Mouse (Mus musculus): Measurements from ENCODE around the gene Olfr1009. TPM values are rescaled to one million over a fixed set of nuclear protein-coding genes. Genes with fewer than 3 reads are reported as not detected.
"Not testable (repeated sequence)": the region's sequence is repeated elsewhere in the genome, so short reads cannot be mapped to it uniquely, and the experiment has no call there.

Gene Olfr1009
- polyA plus RNA-seq (2014; fragmentation: Nextera tagmentation; extraction: Ambion mirVana) = not detected in 2 replicates

- DNase-seq (ENCODE audit: low spot score) (no peak), ATAC-seq (no peak)
- Histone ChIP-seq H3K9me3 (replicated peaks; ENCODE audit: control insufficient read depth, low read length) (no peaks in the 10 kb centered on the region), H3K4me3 (ENCODE audit: low read depth, low read length) (no peak within 1 kb of the TSS), H3K9ac (ENCODE audit: low read length) (no peak within 1 kb of the TSS), H3K4me2 (ENCODE audit: low read length) (no peak within 1 kb of the TSS), H3K4me1 (ENCODE audit: control insufficient read depth, insufficient read depth, low read length) (no peaks in the 10 kb centered on the region), H3K27ac (ENCODE audit: low read depth, low read length) (no peak within 1 kb of the TSS), H3K36me3 (ENCODE audit: control insufficient read depth, insufficient read depth, low read length) (no peaks in the 10 kb centered on the region), H3K27me3 (replicated peaks; ENCODE audit: control insufficient read depth, insufficient read depth, low read length) (no peaks in the 10 kb centered on the region)
- 92% methylated on average over 1 of the region's 1 CpGs for WGBS
Measured at GRCm38 (mm10) chr2:85715119-85715518, at the start of gene Olfr1009. Gene Olfr1009, plus strand, starts transcription at chr2:85715419.

GRCm38 (mm10) chr2:85678667-85679066 is 36.6 kb upstream of the Olfr1009 start, which contains the start of gene Olfr1006:
Gene Olfr1006, minus strand, starts transcription at chr2:85678767.
- H3K4me3 ChIP-seq (ENCODE audit: low read depth, low read length) = no peak within 1 kb of the TSS
- no peak within 1 kb of the TSS for H3K27ac ChIP-seq (ENCODE audit: low read depth, low read length)

GRCm38 (mm10) chr2:85689131-85689530 is 26.1 kb upstream of the Olfr1009 start, which contains the start of gene Olfr1008:
Gene Olfr1008, plus strand, starts transcription at chr2:85689431.
- Histone ChIP-seq H3K36me3 (ENCODE audit: control insufficient read depth, insufficient read depth, low read length) (no peaks in the 10 kb centered on the region), H3K27ac (ENCODE audit: low read depth, low read length) (no peak within 1 kb of the TSS), H3K4me3 (ENCODE audit: low read depth, low read length) (no peak within 1 kb of the TSS), H3K9me3 (replicated peaks; ENCODE audit: control insufficient read depth, low read length) (no peaks in the 10 kb centered on the region), H3K9ac (ENCODE audit: low read length) (no peak within 1 kb of the TSS), H3K4me1 (ENCODE audit: control insufficient read depth, insufficient read depth, low read length) (no peaks in the 10 kb centered on the region), H3K27me3 (replicated peaks; ENCODE audit: control insufficient read depth, insufficient read depth, low read length) (no peaks in the 10 kb centered on the region), H3K4me2 (ENCODE audit: low read length) (no peak within 1 kb of the TSS)
- ATAC-seq (no peak), DNase-seq (ENCODE audit: low spot score) (no peak)

More at GRCm38 (mm10) chr2:85678667-85679066, 36.6 kb upstream of the Olfr1009 start, which contains the start of gene Olfr1006:
- Histone ChIP-seq H3K9me3 (replicated peaks; ENCODE audit: control insufficient read depth, low read length) (no peaks in the 10 kb centered on the region), H3K36me3 (ENCODE audit: control insufficient read depth, insufficient read depth, low read length) (no peaks in the 10 kb centered on the region), H3K9ac (ENCODE audit: low read length) (no peak within 1 kb of the TSS), H3K4me2 (ENCODE audit: low read length) (no peak within 1 kb of the TSS), H3K27me3 (replicated peaks; ENCODE audit: control insufficient read depth, insufficient read depth, low read length) (no peaks in the 10 kb centered on the region), H3K4me1 (ENCODE audit: control insufficient read depth, insufficient read depth, low read length) (no peaks in the 10 kb centered on the region)
- DNase-seq (ENCODE audit: low spot score) (no peak), ATAC-seq (no peak)

GRCm38 (mm10) chr2:85710680-85711079 is 4.5 kb upstream of the Olfr1009 start:
- H3K4me1 ChIP-seq (ENCODE audit: control insufficient read depth, insufficient read depth, low read length); H3K9me3 ChIP-seq (replicated peaks; ENCODE audit: control insufficient read depth, low read length); H3K4me3 ChIP-seq (ENCODE audit: low read depth, low read length); H3K36me3 ChIP-seq (ENCODE audit: control insufficient read depth, insufficient read depth, low read length); ATAC-seq; H3K27ac ChIP-seq (ENCODE audit: low read depth, low read length); H3K27me3 ChIP-seq (replicated peaks; ENCODE audit: control insufficient read depth, insufficient read depth, low read length); H3K4me2 ChIP-seq (ENCODE audit: low read length); H3K9ac ChIP-seq (ENCODE audit: low read length); DNase-seq (ENCODE audit: low spot score): not testable (repeated sequence)
- 80% methylated on average over 2 of the region's 2 CpGs for WGBS

- Histone ChIP-seq H3K9me3 (replicated peaks; ENCODE audit: control insufficient read depth, low read length) (no peaks in the 10 kb centered on the region), H3K27me3 (replicated peaks; ENCODE audit: control insufficient read depth, insufficient read depth, low read length) (no peaks in the 10 kb centered on the region), H3K27ac (ENCODE audit: low read depth, low read length) (no peak overlapping the region), H3K9ac (ENCODE audit: low read length) (no peak overlapping the region), H3K36me3 (ENCODE audit: control insufficient read depth, insufficient read depth, low read length) (no peaks in the 10 kb centered on the region), H3K4me2 (ENCODE audit: low read length) (no peak overlapping the region), H3K4me1 (ENCODE audit: control insufficient read depth, insufficient read depth, low read length) (no peaks in the 10 kb centered on the region), H3K4me3 (ENCODE audit: low read depth, low read length) (no peak overlapping the region)
- WGBS = 8% methylated on average over 1 of the region's 1 CpGs
- no peak for ATAC-seq
- no peak for DNase-seq (ENCODE audit: low spot score)
Measured at GRCm38 (mm10) chr2:85711159-85711558, 4.1 kb upstream of the Olfr1009 start.

- DNase-seq (ENCODE audit: low spot score) = peak; percentile 75
- no peaks in the 10 kb centered on the region for H3K36me3 ChIP-seq (ENCODE audit: control insufficient read depth, insufficient read depth, low read length)
- peak; percentile 44; the same call in 1 of the 2 replicates for ATAC-seq
- no peak overlapping the region for H3K27ac ChIP-seq (ENCODE audit: low read depth, low read length)
- H3K27me3 ChIP-seq (replicated peaks; ENCODE audit: control insufficient read depth, insufficient read depth, low read length) = no peaks in the 10 kb centered on the region
- WGBS = 17% methylated on average over 3 of the region's 3 CpGs
- no peak overlapping the region for H3K9ac ChIP-seq (ENCODE audit: low read length)
- no peak overlapping the region for H3K4me3 ChIP-seq (ENCODE audit: low read depth, low read length)
- no peaks in the 10 kb centered on the region for H3K9me3 ChIP-seq (replicated peaks; ENCODE audit: control insufficient read depth, low read length)
- no peaks in the 10 kb centered on the region for H3K4me1 ChIP-seq (ENCODE audit: control insufficient read depth, insufficient read depth, low read length)
- H3K4me2 ChIP-seq (ENCODE audit: low read length) = no peak overlapping the region
Measured at GRCm38 (mm10) chr2:85725793-85726192, 10.6 kb downstream of the Olfr1009 start.

- no peaks in the 10 kb centered on the region for H3K4me1 ChIP-seq (ENCODE audit: control insufficient read depth, insufficient read depth, low read length)
- H3K9ac ChIP-seq (ENCODE audit: low read length) = no peak overlapping the region
- DNase-seq (ENCODE audit: low spot score) = no peak
- no peaks in the 10 kb centered on the region for H3K9me3 ChIP-seq (replicated peaks; ENCODE audit: control insufficient read depth, low read length)
- H3K4me3 ChIP-seq (ENCODE audit: low read depth, low read length) = no peak overlapping the region
- no peak overlapping the region for H3K27ac ChIP-seq (ENCODE audit: low read depth, low read length)
- no peaks in the 10 kb centered on the region for H3K36me3 ChIP-seq (ENCODE audit: control insufficient read depth, insufficient read depth, low read length)
- H3K27me3 ChIP-seq (replicated peaks; ENCODE audit: control insufficient read depth, insufficient read depth, low read length) = no peaks in the 10 kb centered on the region
- no peak overlapping the region for H3K4me2 ChIP-seq (ENCODE audit: low read length)
- ATAC-seq = no peak
- WGBS = 82% methylated on average over 4 of the region's 4 CpGs
Measured at GRCm38 (mm10) chr2:85753822-85754221, 38.6 kb downstream of the Olfr1009 start.

- no peaks in the 10 kb centered on the region for H3K9me3 ChIP-seq (replicated peaks; ENCODE audit: control insufficient read depth, low read length)
- no peaks in the 10 kb centered on the region for H3K4me1 ChIP-seq (ENCODE audit: control insufficient read depth, insufficient read depth, low read length)
- no peak within 1 kb of the TSS for H3K4me3 ChIP-seq (ENCODE audit: low read depth, low read length)
- no peaks in the 10 kb centered on the region for H3K27me3 ChIP-seq (replicated peaks; ENCODE audit: control insufficient read depth, insufficient read depth, low read length)
- no peaks in the 10 kb centered on the region for H3K36me3 ChIP-seq (ENCODE audit: control insufficient read depth, insufficient read depth, low read length)
- ATAC-seq (no peak), DNase-seq (ENCODE audit: low spot score) (no peak)
- 73% methylated on average over 1 of the region's 1 CpGs for WGBS
- H3K4me2 ChIP-seq (ENCODE audit: low read length) = no peak within 1 kb of the TSS
- H3K27ac ChIP-seq (ENCODE audit: low read depth, low read length) = no peak within 1 kb of the TSS
- no peak within 1 kb of the TSS for H3K9ac ChIP-seq (ENCODE audit: low read length)
Measured at GRCm38 (mm10) chr2:85762666-85763065, 47.4 kb downstream of the Olfr1009 start, which contains the start of gene Olfr1012. Gene Olfr1012, minus strand, starts transcription at chr2:85762766.

GRCm38 (mm10) chr2:85766798-85767197 is 51.6 kb downstream of the Olfr1009 start, which contains the start of gene Olfr1013:
Gene Olfr1013, plus strand, starts transcription at chr2:85767098.
- no peak for ATAC-seq
- H3K4me2 ChIP-seq (ENCODE audit: low read length) = no peak within 1 kb of the TSS
- no peaks in the 10 kb centered on the region for H3K27me3 ChIP-seq (replicated peaks; ENCODE audit: control insufficient read depth, insufficient read depth, low read length)
- H3K36me3 ChIP-seq (ENCODE audit: control insufficient read depth, insufficient read depth, low read length) = no peaks in the 10 kb centered on the region
- DNase-seq (ENCODE audit: low spot score) = no peak
- no peak within 1 kb of the TSS for H3K4me3 ChIP-seq (ENCODE audit: low read depth, low read length)
- H3K27ac ChIP-seq (ENCODE audit: low read depth, low read length) = no peak within 1 kb of the TSS
- no peaks in the 10 kb centered on the region for H3K4me1 ChIP-seq (ENCODE audit: control insufficient read depth, insufficient read depth, low read length)
- no peak within 1 kb of the TSS for H3K9ac ChIP-seq (ENCODE audit: low read length)
- no peaks in the 10 kb centered on the region for H3K9me3 ChIP-seq (replicated peaks; ENCODE audit: control insufficient read depth, low read length)
